Mouse (Mus musculus): ENCODE measurements at regions not wholly inside any gene's neighbourhood (a gene's known extent, or its start where the extent isn't known, plus 50 kb on each side); places are given as distances from the start of the nearest gene placed in this dataset.

DNA sequence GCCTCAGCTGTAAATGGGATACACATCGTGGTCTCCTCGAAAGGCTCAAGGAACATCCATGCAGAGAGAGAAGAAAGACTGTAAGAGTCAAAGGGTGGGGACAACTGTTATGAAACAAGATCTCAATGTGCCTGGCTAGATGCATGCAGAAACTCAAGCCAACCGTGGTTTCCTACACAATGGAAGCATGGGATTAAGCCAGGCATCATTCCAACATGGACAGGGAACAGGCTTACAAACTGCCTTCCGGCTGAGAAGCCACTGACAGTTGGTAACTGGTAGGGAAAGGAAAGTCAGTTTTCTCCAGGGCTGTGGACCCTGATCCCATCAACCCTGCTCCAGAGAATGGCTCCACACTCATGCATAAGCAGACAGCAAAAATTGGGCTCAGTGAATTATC is 350.5 kb downstream of the Gm9195 start:
- Histone ChIP-seq H3K36me3 (ENCODE audit: insufficient read depth, low read length) (no peaks in the 10 kb centered on the region), H3K27me3 (replicated peaks; ENCODE audit: insufficient read depth, low read length) (no peaks in the 10 kb centered on the region), H3K4me2 (replicated peaks; ENCODE audit: low read depth, low read length) (no peak overlapping the region), H3K9ac (replicated peaks; ENCODE audit: low read depth) (no peak overlapping the region), H3K4me3 (ENCODE audit: low read depth, low read length) (no peak overlapping the region), H3K4me1 (ENCODE audit: insufficient read depth, low read depth, low read length) (no peaks in the 10 kb centered on the region), H3K27ac (ENCODE audit: low read length) (no peak overlapping the region), H3K9me3 (ENCODE audit: low read length) (no peaks in the 10 kb centered on the region)
- ATAC-seq (no peak), DNase-seq (ENCODE audit: low spot score) (no peak)
- TF ChIP-seq CTCF (IDR thresholded peaks at IDR 0.05) (no peak), EP300 (IDR thresholded peaks at IDR 0.05) (no peak)
- WGBS = 62% methylated on average over 4 of the region's 4 CpGs

DNA sequence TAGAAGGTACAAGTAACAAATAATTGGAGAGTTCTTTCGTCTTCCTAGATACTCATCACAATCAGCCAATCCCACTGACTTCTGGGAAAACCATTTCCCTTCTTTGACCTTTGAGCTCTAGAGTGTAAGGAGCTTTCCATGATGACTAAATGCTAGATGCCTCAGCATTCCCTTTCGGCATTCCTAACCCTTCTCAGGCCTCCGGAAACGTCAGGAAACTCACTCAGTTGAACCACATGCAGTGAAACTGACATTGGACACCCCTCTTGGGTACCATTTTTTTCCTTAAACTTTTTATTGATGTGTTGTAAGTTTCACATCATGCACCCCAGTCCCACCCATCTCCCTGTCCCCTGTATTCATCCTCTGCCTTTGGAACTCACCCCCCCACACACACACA is 361.5 kb downstream of the Gm9195 start:
- Histone ChIP-seq H3K4me2 (replicated peaks; ENCODE audit: low read depth, low read length) (no peak overlapping the region), H3K9me3 (ENCODE audit: low read length) (no peaks in the 10 kb centered on the region), H3K27ac (ENCODE audit: low read length) (no peak overlapping the region), H3K27me3 (replicated peaks; ENCODE audit: insufficient read depth, low read length) (no peaks in the 10 kb centered on the region), H3K4me1 (ENCODE audit: insufficient read depth, low read depth, low read length) (no peaks in the 10 kb centered on the region), H3K4me3 (ENCODE audit: low read depth, low read length) (no peak overlapping the region), H3K36me3 (ENCODE audit: insufficient read depth, low read length) (no peaks in the 10 kb centered on the region), H3K9ac (replicated peaks; ENCODE audit: low read depth) (no peak overlapping the region)
- DNase-seq (ENCODE audit: low spot score) (no peak), ATAC-seq (no peak)
- 65% methylated on average over 4 of the region's 4 CpGs for WGBS
- TF ChIP-seq CTCF (IDR thresholded peaks at IDR 0.05) = no peak
- TF ChIP-seq EP300 (IDR thresholded peaks at IDR 0.05) = no peak

DNA sequence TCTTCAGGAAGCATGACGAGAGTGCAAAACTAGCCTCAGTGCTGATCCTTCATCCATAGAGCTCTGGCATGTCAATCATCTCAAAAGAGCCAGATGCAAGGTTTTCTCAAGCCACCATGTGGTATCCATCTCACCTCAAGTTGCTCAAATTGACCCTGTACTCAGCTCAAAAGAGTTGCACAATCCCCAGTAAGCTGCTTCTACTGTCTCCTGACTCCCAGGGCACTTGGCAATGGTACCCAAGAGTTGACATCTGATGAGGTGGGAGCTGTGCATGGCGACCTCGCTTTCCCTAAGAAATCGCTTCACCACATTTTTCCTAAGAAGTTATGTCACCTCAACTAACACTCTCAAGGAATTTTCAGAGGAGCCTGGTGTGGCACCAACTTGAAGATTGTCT is 369.9 kb downstream of the Gm9195 start:
- TF ChIP-seq EP300 (IDR thresholded peaks at IDR 0.05) (0 out of 2 replicates have a peak, but pooled peaks have one; percentile 6), CTCF (IDR thresholded peaks at IDR 0.05) (no peak)
- peak; percentile 60 for DNase-seq (ENCODE audit: low spot score)
- 69% methylated on average over 4 of the region's 4 CpGs for WGBS

DNA sequence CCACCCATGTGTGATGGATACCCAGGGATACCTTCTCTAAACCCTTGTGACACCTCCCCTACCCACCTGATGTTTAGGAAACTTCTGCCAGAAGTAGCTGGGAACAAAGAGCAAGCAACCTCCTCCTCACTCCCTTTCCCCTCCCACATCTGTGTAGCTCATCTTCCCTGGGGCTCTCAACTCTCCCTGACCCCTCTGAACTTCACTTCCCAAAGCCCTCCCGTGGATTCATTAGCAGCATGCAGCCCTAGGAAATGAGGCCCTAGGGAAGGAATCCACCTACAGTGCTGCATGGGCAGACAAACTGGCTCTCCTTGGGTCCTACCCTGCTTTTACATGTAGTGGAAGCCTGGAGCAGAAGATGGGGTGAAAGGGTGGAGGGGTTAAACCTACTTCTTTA is 370.6 kb downstream of the Gm9195 start:
- H3K9ac ChIP-seq (replicated peaks; ENCODE audit: low read depth) = no peak overlapping the region
- WGBS = 0% methylated on average over 1 of the region's 1 CpGs
- DNase-seq (ENCODE audit: low spot score) = no peak
- no peak overlapping the region for H3K27ac ChIP-seq (ENCODE audit: low read length)
- no peak for ATAC-seq
- H3K4me2 ChIP-seq (replicated peaks; ENCODE audit: low read depth, low read length) = no peak overlapping the region
- H3K36me3 ChIP-seq (ENCODE audit: insufficient read depth, low read length) = no peaks in the 10 kb centered on the region
- no peaks in the 10 kb centered on the region for H3K9me3 ChIP-seq (ENCODE audit: low read length)
- TF ChIP-seq CTCF (IDR thresholded peaks at IDR 0.05) = no peak
- H3K4me1 ChIP-seq (ENCODE audit: insufficient read depth, low read depth, low read length) = no peaks in the 10 kb centered on the region
- no peaks in the 10 kb centered on the region for H3K27me3 ChIP-seq (replicated peaks; ENCODE audit: insufficient read depth, low read length)
- H3K4me3 ChIP-seq (ENCODE audit: low read depth, low read length) = no peak overlapping the region

More for the DNA sequence above, 369.9 kb downstream of the Gm9195 start:
- Histone ChIP-seq H3K36me3 (ENCODE audit: insufficient read depth, low read length) (no peaks in the 10 kb centered on the region), H3K4me2 (replicated peaks; ENCODE audit: low read depth, low read length) (no peak overlapping the region), H3K9ac (replicated peaks; ENCODE audit: low read depth) (no peak overlapping the region), H3K9me3 (ENCODE audit: low read length) (no peaks in the 10 kb centered on the region), H3K27ac (ENCODE audit: low read length) (no peak overlapping the region), H3K27me3 (replicated peaks; ENCODE audit: insufficient read depth, low read length) (no peaks in the 10 kb centered on the region), H3K4me1 (ENCODE audit: insufficient read depth, low read depth, low read length) (no peaks in the 10 kb centered on the region), H3K4me3 (ENCODE audit: low read depth, low read length) (no peak overlapping the region)
- ATAC-seq = peak; percentile 62

DNA sequence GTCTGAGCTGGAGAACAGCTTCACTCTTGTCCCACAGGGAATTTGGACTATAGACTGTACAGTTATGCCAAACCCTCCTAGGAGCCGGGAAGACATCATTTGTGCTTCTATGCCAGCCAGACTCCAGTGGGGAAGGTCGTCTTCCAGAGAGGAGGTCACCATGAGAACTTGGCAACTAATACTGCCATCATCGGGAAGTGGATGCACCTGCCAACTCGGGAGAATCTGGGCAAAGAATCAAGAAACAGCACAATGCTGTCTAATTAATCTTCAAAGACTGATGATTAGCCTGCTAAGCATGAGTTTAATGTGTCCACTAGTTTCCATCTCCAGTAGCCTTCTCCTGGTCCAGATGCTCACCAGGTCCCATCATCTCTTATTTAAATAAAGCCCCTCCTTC is 374.8 kb downstream of the Gm9195 start:
- Histone ChIP-seq H3K4me1 (ENCODE audit: insufficient read depth, low read depth, low read length) (no peaks in the 10 kb centered on the region), H3K27ac (ENCODE audit: low read length) (no peak overlapping the region), H3K9ac (replicated peaks; ENCODE audit: low read depth) (no peak overlapping the region), H3K27me3 (replicated peaks; ENCODE audit: insufficient read depth, low read length) (no peaks in the 10 kb centered on the region), H3K9me3 (ENCODE audit: low read length) (no peaks in the 10 kb centered on the region), H3K36me3 (ENCODE audit: insufficient read depth, low read length) (no peaks in the 10 kb centered on the region), H3K4me2 (replicated peaks; ENCODE audit: low read depth, low read length) (no peak overlapping the region), H3K4me3 (ENCODE audit: low read depth, low read length) (no peak overlapping the region)
- DNase-seq (ENCODE audit: low spot score) (no peak), ATAC-seq (no peak)
- WGBS = 53% methylated on average over 4 of the region's 4 CpGs
- no peak for TF ChIP-seq CTCF (IDR thresholded peaks at IDR 0.05)
- TF ChIP-seq EP300 (IDR thresholded peaks at IDR 0.05) = no peak

DNA sequence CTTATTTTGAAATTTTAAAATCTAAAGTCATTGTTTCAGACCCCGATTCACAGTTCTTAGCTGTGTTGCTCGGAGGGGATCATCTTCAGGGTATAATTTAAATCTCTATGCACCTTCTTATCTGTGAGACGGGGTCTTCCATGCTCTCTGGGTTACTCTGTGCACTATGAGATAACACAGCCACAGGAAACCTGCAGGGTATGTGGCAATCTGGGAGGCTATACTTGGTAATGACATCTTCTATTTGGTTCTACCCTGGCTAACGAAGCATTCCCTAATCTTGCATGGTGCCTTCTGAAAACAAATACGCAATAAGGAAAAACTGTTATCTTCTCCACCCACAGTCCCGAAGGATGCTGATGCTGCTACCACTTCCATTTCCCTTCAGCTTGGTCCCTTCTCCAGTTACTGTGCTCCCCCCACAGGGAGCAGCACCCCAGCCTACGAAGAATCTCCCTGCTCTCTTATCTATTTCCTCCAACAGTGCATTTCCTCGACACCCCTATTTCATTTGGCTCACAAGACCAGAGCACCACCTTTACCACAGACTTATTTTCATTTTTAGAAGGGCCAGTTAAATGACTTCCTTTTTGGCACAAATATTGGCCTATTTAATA is 378.2 kb downstream of the Gm9195 start:
- Histone ChIP-seq H3K27me3 (replicated peaks; ENCODE audit: insufficient read depth, low read length) (no peaks in the 10 kb centered on the region), H3K36me3 (ENCODE audit: insufficient read depth, low read length) (no peaks in the 10 kb centered on the region), H3K9ac (replicated peaks; ENCODE audit: low read depth) (no peak overlapping the region), H3K9me3 (ENCODE audit: low read length) (no peaks in the 10 kb centered on the region), H3K4me2 (replicated peaks; ENCODE audit: low read depth, low read length) (no peak overlapping the region), H3K27ac (ENCODE audit: low read length) (no peak overlapping the region), H3K4me3 (ENCODE audit: low read depth, low read length) (no peak overlapping the region), H3K4me1 (ENCODE audit: insufficient read depth, low read depth, low read length) (no peaks in the 10 kb centered on the region)
- DNase-seq (ENCODE audit: low spot score) = no peak
- WGBS = 63% methylated on average over 8 of the region's 8 CpGs
- no peak for ATAC-seq
- no peak for TF ChIP-seq CTCF (IDR thresholded peaks at IDR 0.05)
- no peak for TF ChIP-seq EP300 (IDR thresholded peaks at IDR 0.05)

DNA sequence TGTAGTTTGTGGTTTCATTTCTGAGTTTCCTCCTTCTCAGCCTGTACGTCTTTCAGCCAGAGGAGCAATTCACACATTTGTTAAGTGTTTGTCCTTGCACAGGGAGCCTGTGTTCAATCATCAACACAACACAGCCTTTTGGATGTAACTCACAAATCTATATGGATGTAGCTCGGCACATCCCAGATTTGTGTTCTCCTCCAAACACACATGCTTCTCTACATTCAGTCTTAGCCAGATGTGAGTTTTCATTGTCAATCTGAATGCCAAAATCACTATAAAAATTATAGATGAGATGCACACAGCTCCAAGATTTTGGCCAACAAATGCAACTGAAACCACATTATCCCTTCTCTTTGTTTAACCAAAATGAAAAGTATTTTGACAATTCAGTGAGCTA is 380.9 kb downstream of the Gm9195 start:
- no peaks in the 10 kb centered on the region for H3K36me3 ChIP-seq (ENCODE audit: insufficient read depth, low read length)
- no peaks in the 10 kb centered on the region for H3K4me1 ChIP-seq (ENCODE audit: insufficient read depth, low read depth, low read length)
- no peak overlapping the region for H3K4me3 ChIP-seq (ENCODE audit: low read depth, low read length)
- TF ChIP-seq EP300 (IDR thresholded peaks at IDR 0.05) (no peak), CTCF (IDR thresholded peaks at IDR 0.05) (no peak)
- H3K4me2 ChIP-seq (replicated peaks; ENCODE audit: low read depth, low read length) = no peak overlapping the region
- H3K9ac ChIP-seq (replicated peaks; ENCODE audit: low read depth) = no peak overlapping the region
- DNase-seq (ENCODE audit: low spot score) (peak; percentile 6), ATAC-seq (no peak)
- no peaks in the 10 kb centered on the region for H3K27me3 ChIP-seq (replicated peaks; ENCODE audit: insufficient read depth, low read length)
- H3K27ac ChIP-seq (ENCODE audit: low read length) = no peak overlapping the region
- H3K9me3 ChIP-seq (ENCODE audit: low read length) = no peaks in the 10 kb centered on the region
- 56% methylated on average over 2 of the region's 2 CpGs for WGBS

Data from lung, postnatal 0 days (tissue).